Mouse (Mus musculus) intestine, embryonic 15.5 days (tissue): ENCODE data around the gene Mgrn1. TPM values are rescaled to one million over a fixed set of nuclear protein-coding genes. Genes with fewer than 3 reads are reported as not detected.

Source experiments
- ATAC-seq: fragments of 200-750 bp; cut with Nextera tagmentation; 2 replicates; pipeline ENCODE4 v1.8.0; 2017; ENCODE audit warnings: moderate TSS enrichment, moderate library complexity
- H3K27ac ChIP-seq: fragments of 300-500 bp; sonication (generic); 2 replicates; pipeline ENCODE4 v1.5.1; 2015; ENCODE audit warnings: mild to moderate bottlenecking, inconsistent platforms
- H3K27me3 ChIP-seq: fragments of 300-500 bp; sonication (generic); replicated peaks from 2 replicates; pipeline ENCODE4 v1.6.1; 2015; ENCODE audit warnings: inconsistent platforms
- H3K36me3 ChIP-seq: fragments of 300-500 bp; sonication (generic); 2 replicates; pipeline ENCODE4 v1.6.1; 2015; ENCODE audit warnings: inconsistent platforms
- H3K4me1 ChIP-seq: fragments of 300-500 bp; sonication (generic); replicated peaks from 2 replicates; pipeline ENCODE4 v1.6.1; 2015; ENCODE audit warnings: inconsistent platforms
- H3K4me2 ChIP-seq: fragments of 300-500 bp; sonication (generic); replicated peaks from 2 replicates; pipeline ENCODE4 v1.6.1; 2015; ENCODE audit warnings: mild to moderate bottlenecking, inconsistent platforms
- H3K4me3 ChIP-seq: fragments of 300-500 bp; sonication (generic); replicated peaks from 2 replicates; pipeline ENCODE4 v1.5.1; 2015; ENCODE audit warnings: inconsistent platforms
- H3K9ac ChIP-seq: fragments of 300-500 bp; sonication (generic); 2 replicates; pipeline ENCODE4 v1.6.1; 2015; ENCODE audit warnings: inconsistent platforms
- H3K9me3 ChIP-seq: fragments of 300-500 bp; sonication (generic); 2 replicates; pipeline ENCODE4 v1.6.1; 2016; ENCODE audit warnings: inconsistent platforms
- WGBS: fragments of 180-500 bp; shearing (Covaris S2); methylation state at CpG from one replicate; pipeline ENCODE4 v1.1.7; 2015; 5-methylcytosine and 5-hydroxymethylcytosine counted together
- polyA plus RNA-seq: library from polyadenylated mRNA; unstranded; fragments of >200 nt; fragmentation: Nextera tagmentation; extraction: Ambion mirVana; gene quantifications from 2 replicates; pipeline ENCODE4 v1.2.1, GENCODE M21; 2015

Mgrn1 gene
- 71.2 and 77.9 TPM in 2 replicates for polyA plus RNA-seq

GRCm38 (mm10) chr16:4885760-4886689 lies at the start of gene Mgrn1:
Gene Mgrn1, plus strand, starts transcription at chr16:4886249.
- Histone ChIP-seq H3K4me3 (peak within 1 kb of the TSS; percentile 73), H3K4me1 (peaks cover 26% of the 10 kb centered on the region), H3K9me3 (no peaks in the 10 kb centered on the region), H3K4me2 (peak within 1 kb of the TSS; percentile 80), H3K9ac (peak within 1 kb of the TSS; percentile 91), H3K27ac (peak within 1 kb of the TSS; percentile 88), H3K36me3 (no peaks in the 10 kb centered on the region), H3K27me3 (no peaks in the 10 kb centered on the region)
- ATAC-seq: peak; percentile 92
- WGBS: under 1% methylated on average over 61 of the region's 74 CpGs

GRCm38 (mm10) chr16:4837631-4838030 lies 48.4 kb upstream of the Mgrn1 start:
- Histone ChIP-seq H3K27ac (no peak overlapping the region), H3K9me3 (no peaks in the 10 kb centered on the region), H3K4me3 (no peak overlapping the region), H3K36me3 (no peaks in the 10 kb centered on the region), H3K27me3 (no peaks in the 10 kb centered on the region), H3K4me2 (no peak overlapping the region), H3K4me1 (no peaks in the 10 kb centered on the region), H3K9ac (no peak overlapping the region)
- 81% methylated on average over 3 of the region's 3 CpGs for WGBS
- ATAC-seq: no peak

GRCm38 (mm10) chr16:4839552-4839951 lies 46.5 kb upstream of the Mgrn1 start:
- Histone ChIP-seq H3K9ac (no peak overlapping the region), H3K27ac (no peak overlapping the region), H3K9me3 (no peaks in the 10 kb centered on the region), H3K4me1 (no peaks in the 10 kb centered on the region), H3K27me3 (no peaks in the 10 kb centered on the region), H3K4me3 (no peak overlapping the region), H3K36me3 (no peaks in the 10 kb centered on the region), H3K4me2 (no peak overlapping the region)
- no peak for ATAC-seq
- WGBS: 81% methylated on average over 3 of the region's 3 CpGs

- H3K36me3 ChIP-seq: no peaks in the 10 kb centered on the region
- no peak for ATAC-seq
- no peak overlapping the region for H3K27ac ChIP-seq
- WGBS: 67% methylated on average over 8 of the region's 8 CpGs
- no peaks in the 10 kb centered on the region for H3K9me3 ChIP-seq
- no peaks in the 10 kb centered on the region for H3K27me3 ChIP-seq
- H3K4me1 ChIP-seq: no peaks in the 10 kb centered on the region
- no peak overlapping the region for H3K9ac ChIP-seq
- no peak overlapping the region for H3K4me2 ChIP-seq
- no peak overlapping the region for H3K4me3 ChIP-seq
Observed at GRCm38 (mm10) chr16:4840231-4840630, 45.8 kb upstream of the Mgrn1 start.

GRCm38 (mm10) chr16:4847041-4847440 lies 39.0 kb upstream of the Mgrn1 start:
- Histone ChIP-seq H3K27me3 (no peaks in the 10 kb centered on the region), H3K9ac (no peak overlapping the region), H3K27ac (no peak overlapping the region), H3K9me3 (no peaks in the 10 kb centered on the region), H3K4me2 (no peak overlapping the region), H3K4me3 (no peak overlapping the region), H3K4me1 (peaks cover 9% of the 10 kb centered on the region), H3K36me3 (no peaks in the 10 kb centered on the region)
- no peak for ATAC-seq
- 87% methylated on average over 3 of the region's 3 CpGs for WGBS

- no peaks in the 10 kb centered on the region for H3K27me3 ChIP-seq
- no peak overlapping the region for H3K9ac ChIP-seq
- no peaks in the 10 kb centered on the region for H3K9me3 ChIP-seq
- H3K4me1 ChIP-seq: peaks cover 9% of the 10 kb centered on the region
- no peak overlapping the region for H3K27ac ChIP-seq
- H3K4me3 ChIP-seq: no peak overlapping the region
- 85% methylated on average over 2 of the region's 2 CpGs for WGBS
- no peak overlapping the region for H3K4me2 ChIP-seq
- ATAC-seq: no peak
- H3K36me3 ChIP-seq: no peaks in the 10 kb centered on the region
Observed at GRCm38 (mm10) chr16:4848090-4848489, 38.0 kb upstream of the Mgrn1 start.

GRCm38 (mm10) chr16:4850361-4850760 lies 35.7 kb upstream of the Mgrn1 start:
- H3K9ac ChIP-seq: no peak overlapping the region
- no peak overlapping the region for H3K4me3 ChIP-seq
- no peaks in the 10 kb centered on the region for H3K27me3 ChIP-seq
- H3K9me3 ChIP-seq: no peaks in the 10 kb centered on the region
- H3K4me2 ChIP-seq: no peak overlapping the region
- WGBS: 61% methylated on average over 7 of the region's 7 CpGs
- H3K36me3 ChIP-seq: no peaks in the 10 kb centered on the region
- no peak for ATAC-seq
- peaks cover 9% of the 10 kb centered on the region for H3K4me1 ChIP-seq
- H3K27ac ChIP-seq: peak overlapping the region; percentile 75

GRCm38 (mm10) chr16:4850938-4851628 lies 35.0 kb upstream of the Mgrn1 start:
- Histone ChIP-seq H3K36me3 (no peaks in the 10 kb centered on the region), H3K27me3 (no peaks in the 10 kb centered on the region), H3K4me1 (peaks cover 9% of the 10 kb centered on the region), H3K9ac (no peak overlapping the region), H3K27ac (peak overlapping the region; percentile 75), H3K4me3 (no peak overlapping the region), H3K9me3 (no peaks in the 10 kb centered on the region), H3K4me2 (no peak overlapping the region)
- WGBS: 41% methylated on average over 5 of the region's 5 CpGs
- ATAC-seq: peak; percentile 65

GRCm38 (mm10) chr16:4855046-4855650 lies 30.9 kb upstream of the Mgrn1 start:
- Histone ChIP-seq H3K9me3 (no peaks in the 10 kb centered on the region), H3K9ac (no peak overlapping the region), H3K27me3 (no peaks in the 10 kb centered on the region), H3K36me3 (no peaks in the 10 kb centered on the region), H3K4me3 (no peak overlapping the region), H3K4me2 (no peak overlapping the region), H3K27ac (no peak overlapping the region), H3K4me1 (peaks cover 7% of the 10 kb centered on the region)
- WGBS: 45% methylated on average over 5 of the region's 5 CpGs
- peak; percentile 75 for ATAC-seq

- Histone ChIP-seq H3K27ac (no peak overlapping the region), H3K27me3 (no peaks in the 10 kb centered on the region), H3K9me3 (no peaks in the 10 kb centered on the region), H3K4me2 (no peak overlapping the region), H3K36me3 (no peaks in the 10 kb centered on the region), H3K4me3 (no peak overlapping the region), H3K9ac (no peak overlapping the region), H3K4me1 (no peaks in the 10 kb centered on the region)
- 53% methylated on average over 10 of the region's 10 CpGs for WGBS
- peak; percentile 52; the same call in 1 of the 2 replicates for ATAC-seq
Observed at GRCm38 (mm10) chr16:4861392-4861791, 24.7 kb upstream of the Mgrn1 start.

GRCm38 (mm10) chr16:4862863-4863483 lies 23.1 kb upstream of the Mgrn1 start:
- no peak overlapping the region for H3K4me2 ChIP-seq
- ATAC-seq: peak; percentile 84
- no peaks in the 10 kb centered on the region for H3K27me3 ChIP-seq
- no peak overlapping the region for H3K9ac ChIP-seq
- H3K27ac ChIP-seq: no peak overlapping the region
- H3K36me3 ChIP-seq: no peaks in the 10 kb centered on the region
- no peak overlapping the region for H3K4me3 ChIP-seq
- WGBS: 43% methylated on average over 9 of the region's 9 CpGs
- no peaks in the 10 kb centered on the region for H3K9me3 ChIP-seq
- no peaks in the 10 kb centered on the region for H3K4me1 ChIP-seq

- H3K4me1 ChIP-seq: no peaks in the 10 kb centered on the region
- H3K27me3 ChIP-seq: no peaks in the 10 kb centered on the region
- no peaks in the 10 kb centered on the region for H3K36me3 ChIP-seq
- no peak overlapping the region for H3K4me2 ChIP-seq
- ATAC-seq: no peak
- no peak overlapping the region for H3K9ac ChIP-seq
- no peak overlapping the region for H3K27ac ChIP-seq
- H3K9me3 ChIP-seq: no peaks in the 10 kb centered on the region
- WGBS: 64% methylated on average over 8 of the region's 8 CpGs
- H3K4me3 ChIP-seq: no peak overlapping the region
Observed at GRCm38 (mm10) chr16:4863742-4864141, 22.3 kb upstream of the Mgrn1 start.
